Mouse (Mus musculus): ENCODE measurements around the gene Syt16. TPM values are rescaled to one million over a fixed set of nuclear protein-coding genes. Genes with fewer than 3 reads are reported as not detected.
A peak's percentile ranks its signal among the peaks of the same experiment; 100 is the strongest.

Syt16 gene
- polyA plus RNA-seq, 1 experiment from 2014 or later = 11.2 TPM

DNA sequence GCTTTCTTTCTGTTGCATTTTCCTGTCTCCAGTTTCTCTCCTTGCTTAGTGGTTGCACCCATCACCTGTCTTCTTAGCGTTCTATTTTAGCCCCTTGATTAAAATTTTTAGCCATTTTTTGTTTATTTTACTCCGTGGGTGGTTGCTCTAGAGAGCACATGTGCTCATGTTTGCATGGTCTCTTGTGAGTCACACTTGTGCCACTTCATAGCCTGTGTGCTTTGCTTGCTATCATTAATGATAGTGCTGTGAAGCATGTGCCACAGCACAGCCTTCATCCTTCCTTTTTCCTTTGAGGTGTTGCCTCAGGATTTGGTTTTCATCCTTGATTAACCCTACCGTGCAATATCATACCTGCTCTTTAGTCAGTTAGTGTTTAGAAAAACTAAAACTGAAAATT is 214.7 kb downstream of the Syt16 start:
- no peaks in the 10 kb centered on the region for H3K9me3 ChIP-seq (ENCODE audit: control insufficient read depth, low read length)
- TF ChIP-seq EP300 (optimal IDR thresholded peaks at IDR 0.05) = no peak
- TF ChIP-seq CTCF (IDR thresholded peaks at IDR 0.05; ENCODE audit: low read depth) = no peak
- H3K27me3 ChIP-seq (ENCODE audit: control insufficient read depth, insufficient read depth, low read length) = no peaks in the 10 kb centered on the region
- DNase-seq (ENCODE audit: low spot score) (peak; percentile 29), ATAC-seq (ENCODE audit: low FRiP score, low TSS enrichment) (peak; percentile 93)
- H3K9ac ChIP-seq (ENCODE audit: low read length) = no peak overlapping the region
- no peak overlapping the region for H3K4me2 ChIP-seq (replicated peaks; ENCODE audit: low read depth)
- H3K36me3 ChIP-seq (ENCODE audit: control insufficient read depth, insufficient read depth, low read length) = no peaks in the 10 kb centered on the region
- WGBS = 39% methylated on average over 3 of the region's 3 CpGs
- H3K27ac ChIP-seq (replicated peaks) = no peak overlapping the region
- no peaks in the 10 kb centered on the region for H3K4me1 ChIP-seq (replicated peaks; ENCODE audit: control insufficient read depth, insufficient read depth)
- H3K4me3 ChIP-seq (ENCODE audit: low read depth, low read length) = no peak overlapping the region

DNA sequence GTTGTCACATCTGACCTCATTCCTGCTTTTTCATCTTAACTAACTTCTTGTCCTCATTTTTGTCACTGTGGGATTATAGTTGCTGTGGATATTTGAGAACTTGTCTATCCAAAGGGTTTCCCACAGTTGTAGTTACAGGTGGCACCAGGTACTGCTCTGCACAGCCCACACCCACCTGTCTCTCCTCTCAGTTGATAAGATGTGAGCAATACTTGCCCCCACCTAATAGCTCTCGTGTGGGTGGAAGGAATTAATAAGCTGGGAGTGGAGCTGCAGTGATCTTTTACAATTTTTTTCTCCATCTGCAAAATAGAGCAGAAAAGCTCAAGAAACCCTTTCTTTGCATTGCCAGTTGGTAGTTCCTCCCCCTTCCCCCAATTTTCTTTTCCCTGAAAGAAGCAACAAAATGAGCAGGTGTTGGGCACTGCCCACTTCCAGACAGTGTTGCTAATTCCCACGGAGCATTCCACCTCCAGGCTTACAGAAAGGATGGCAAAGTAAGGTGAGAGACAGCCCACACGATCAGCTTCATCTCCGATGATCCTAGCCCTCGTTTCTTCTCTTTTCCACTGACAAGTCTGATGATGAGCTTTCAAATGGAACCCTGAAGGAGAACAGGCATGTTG is 218.8 kb downstream of the Syt16 start:
- WGBS = 62% methylated on average over 5 of the region's 5 CpGs
- Histone ChIP-seq H3K4me2 (replicated peaks; ENCODE audit: low read depth) (no peak overlapping the region), H3K4me3 (ENCODE audit: low read depth, low read length) (no peak overlapping the region), H3K9ac (ENCODE audit: low read length) (no peak overlapping the region), H3K36me3 (ENCODE audit: control insufficient read depth, insufficient read depth, low read length) (no peaks in the 10 kb centered on the region), H3K4me1 (replicated peaks; ENCODE audit: control insufficient read depth, insufficient read depth) (no peaks in the 10 kb centered on the region), H3K27ac (replicated peaks) (no peak overlapping the region), H3K27me3 (ENCODE audit: control insufficient read depth, insufficient read depth, low read length) (no peaks in the 10 kb centered on the region), H3K9me3 (ENCODE audit: control insufficient read depth, low read length) (no peaks in the 10 kb centered on the region)
- DNase-seq (ENCODE audit: low spot score) (no peak), ATAC-seq (ENCODE audit: low FRiP score, low TSS enrichment) (no peak)
- no peak for TF ChIP-seq EP300 (optimal IDR thresholded peaks at IDR 0.05)
- TF ChIP-seq CTCF (IDR thresholded peaks at IDR 0.05; ENCODE audit: low read depth) = no peak

DNA sequence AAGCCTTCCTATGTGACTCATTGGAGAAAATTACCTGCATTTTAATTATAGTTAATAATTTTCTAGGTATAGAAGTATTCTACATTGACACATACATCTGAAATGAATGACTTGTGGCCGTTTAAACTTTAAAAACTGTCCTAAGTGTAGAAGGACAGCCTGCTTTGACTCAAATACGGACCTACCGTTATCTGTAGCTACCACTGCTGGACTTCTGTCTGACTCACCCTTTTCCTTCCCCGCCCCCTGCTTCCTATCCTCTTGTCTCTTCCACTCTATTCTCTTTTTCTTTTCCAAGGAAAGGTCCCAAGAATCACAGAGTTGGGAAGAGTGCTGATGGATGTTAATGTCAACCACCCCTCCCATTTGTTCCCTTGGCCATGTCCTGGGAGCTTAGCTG is 222.4 kb downstream of the Syt16 start:
- Histone ChIP-seq H3K36me3 (ENCODE audit: control insufficient read depth, insufficient read depth, low read length) (no peaks in the 10 kb centered on the region), H3K4me2 (replicated peaks; ENCODE audit: low read depth) (no peak overlapping the region), H3K9ac (ENCODE audit: low read length) (no peak overlapping the region), H3K4me3 (ENCODE audit: low read depth, low read length) (no peak overlapping the region), H3K9me3 (ENCODE audit: control insufficient read depth, low read length) (no peaks in the 10 kb centered on the region), H3K27me3 (ENCODE audit: control insufficient read depth, insufficient read depth, low read length) (no peaks in the 10 kb centered on the region), H3K4me1 (replicated peaks; ENCODE audit: control insufficient read depth, insufficient read depth) (no peaks in the 10 kb centered on the region), H3K27ac (replicated peaks) (no peak overlapping the region)
- no peak for ATAC-seq (ENCODE audit: low FRiP score, low TSS enrichment)
- DNase-seq (ENCODE audit: low spot score) = no peak
- TF ChIP-seq CTCF (IDR thresholded peaks at IDR 0.05; ENCODE audit: low read depth) (no peak), EP300 (optimal IDR thresholded peaks at IDR 0.05) (no peak)
- 81% methylated on average over 4 of the region's 4 CpGs for WGBS

- Histone ChIP-seq H3K36me3 (ENCODE audit: control insufficient read depth, insufficient read depth, low read length) (no peaks in the 10 kb centered on the region), H3K9ac (ENCODE audit: low read length) (no peak overlapping the region), H3K4me3 (ENCODE audit: low read depth, low read length) (no peak overlapping the region), H3K4me2 (replicated peaks; ENCODE audit: low read depth) (no peak overlapping the region), H3K27ac (replicated peaks) (no peak overlapping the region), H3K9me3 (ENCODE audit: control insufficient read depth, low read length) (no peaks in the 10 kb centered on the region), H3K27me3 (ENCODE audit: control insufficient read depth, insufficient read depth, low read length) (no peaks in the 10 kb centered on the region), H3K4me1 (replicated peaks; ENCODE audit: control insufficient read depth, insufficient read depth) (no peaks in the 10 kb centered on the region)
- ATAC-seq (ENCODE audit: low FRiP score, low TSS enrichment) (no peak), DNase-seq (ENCODE audit: low spot score) (no peak)
- no peak for TF ChIP-seq CTCF (IDR thresholded peaks at IDR 0.05; ENCODE audit: low read depth)
- no peak for TF ChIP-seq EP300 (optimal IDR thresholded peaks at IDR 0.05)
- 92% methylated on average over 1 of the region's 1 CpGs for WGBS
Observed at GRCm38 (mm10) chr12:74220651-74221050, 223.2 kb downstream of the Syt16 start.

DNA sequence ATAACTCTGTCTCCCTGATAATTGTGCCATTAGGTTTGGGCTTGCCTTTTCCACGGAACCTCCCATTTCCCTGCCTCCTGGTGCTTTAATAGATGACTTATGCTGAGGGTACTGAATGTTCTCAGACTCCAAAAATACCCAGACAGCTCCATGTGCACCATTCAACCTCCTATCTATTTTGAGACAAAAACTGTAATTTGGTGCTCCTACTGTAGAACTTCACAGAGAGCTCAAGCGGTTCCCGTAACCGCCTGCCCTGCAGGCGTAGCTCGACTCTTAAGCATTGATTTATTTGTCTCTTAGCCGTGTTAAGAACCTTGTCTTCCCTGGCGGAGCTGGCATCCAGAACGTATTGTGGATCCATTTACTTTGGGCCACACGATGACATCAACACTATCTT is 233.3 kb downstream of the Syt16 start:
- no peak overlapping the region for H3K4me2 ChIP-seq (replicated peaks; ENCODE audit: low read depth)
- no peaks in the 10 kb centered on the region for H3K9me3 ChIP-seq (ENCODE audit: control insufficient read depth, low read length)
- no peak overlapping the region for H3K4me3 ChIP-seq (ENCODE audit: low read depth, low read length)
- no peak for DNase-seq (ENCODE audit: low spot score)
- ATAC-seq (ENCODE audit: low FRiP score, low TSS enrichment) = no peak
- H3K36me3 ChIP-seq (ENCODE audit: control insufficient read depth, insufficient read depth, low read length) = no peaks in the 10 kb centered on the region
- H3K27ac ChIP-seq (replicated peaks) = no peak overlapping the region
- TF ChIP-seq EP300 (optimal IDR thresholded peaks at IDR 0.05) = no peak
- no peak for TF ChIP-seq CTCF (IDR thresholded peaks at IDR 0.05; ENCODE audit: low read depth)
- H3K4me1 ChIP-seq (replicated peaks; ENCODE audit: control insufficient read depth, insufficient read depth) = no peaks in the 10 kb centered on the region
- no peaks in the 10 kb centered on the region for H3K27me3 ChIP-seq (ENCODE audit: control insufficient read depth, insufficient read depth, low read length)
- WGBS = 36% methylated on average over 10 of the region's 10 CpGs
- no peak overlapping the region for H3K9ac ChIP-seq (ENCODE audit: low read length)

- 68% methylated on average over 1 of the region's 1 CpGs for WGBS
- TF ChIP-seq CTCF (IDR thresholded peaks at IDR 0.05; ENCODE audit: low read depth) (no peak), EP300 (optimal IDR thresholded peaks at IDR 0.05) (no peak)
Observed at GRCm38 (mm10) chr12:74232845-74233244, 235.4 kb downstream of the Syt16 start.

More at GRCm38 (mm10) chr12:74232845-74233244, 235.4 kb downstream of the Syt16 start:
- DNase-seq (ENCODE audit: low spot score) (no peak), ATAC-seq (ENCODE audit: low FRiP score, low TSS enrichment) (no peak)
- Histone ChIP-seq H3K27me3 (ENCODE audit: control insufficient read depth, insufficient read depth, low read length) (no peaks in the 10 kb centered on the region), H3K4me2 (replicated peaks; ENCODE audit: low read depth) (no peak overlapping the region), H3K4me3 (ENCODE audit: low read depth, low read length) (no peak overlapping the region), H3K27ac (replicated peaks) (no peak overlapping the region), H3K9ac (ENCODE audit: low read length) (no peak overlapping the region), H3K9me3 (ENCODE audit: control insufficient read depth, low read length) (no peaks in the 10 kb centered on the region), H3K4me1 (replicated peaks; ENCODE audit: control insufficient read depth, insufficient read depth) (no peaks in the 10 kb centered on the region), H3K36me3 (ENCODE audit: control insufficient read depth, insufficient read depth, low read length) (no peaks in the 10 kb centered on the region)
